Mouse (Mus musculus) stomach, postnatal 0 days (tissue): Measurements from ENCODE around the gene Naa50. TPM values are rescaled to one million over a fixed set of nuclear protein-coding genes. Genes with fewer than 3 reads are reported as not detected.

Experiments
- ATAC-seq: fragments of 200-750 bp; cut with Nextera tagmentation; 2 replicates; pipeline ENCODE4 v1.8.0; 2017; ENCODE audit not compliant: low FRiP score, low TSS enrichment
- DNase-seq: peaks from one replicate; pipeline ENCODE4 v3.0.0-alpha.2; 2016; ENCODE audit warnings: low spot score
- H3K27ac ChIP-seq: fragments of 300-500 bp; sonication (generic); replicated peaks from 2 replicates; pipeline ENCODE4 v1.5.1; 2014; ENCODE audit warnings: mild to moderate bottlenecking, control low read depth
- H3K27me3 ChIP-seq: fragments of 300-500 bp; sonication (generic); 2 replicates; pipeline ENCODE4 v1.6.1; 2014; ENCODE audit warnings: low read length; ENCODE audit not compliant: control insufficient read depth, insufficient read depth
- H3K36me3 ChIP-seq: fragments of 300-500 bp; sonication (generic); 2 replicates; pipeline ENCODE4 v1.6.1; 2014; ENCODE audit warnings: low read length, mixed read lengths; ENCODE audit not compliant: control insufficient read depth, insufficient read depth
- H3K4me1 ChIP-seq: fragments of 300-500 bp; sonication (generic); replicated peaks from 2 replicates; pipeline ENCODE4 v1.6.1; 2014; ENCODE audit warnings: antibody characterized with exemption; ENCODE audit not compliant: control insufficient read depth, insufficient read depth
- H3K4me2 ChIP-seq: fragments of 300-500 bp; sonication (generic); replicated peaks from 2 replicates; pipeline ENCODE4 v1.6.1; 2014; ENCODE audit warnings: low read depth, mild to moderate bottlenecking, control low read depth, moderate library complexity
- H3K4me3 ChIP-seq: fragments of 300-500 bp; sonication (generic); 2 replicates; pipeline ENCODE4 v1.5.1; 2014; ENCODE audit warnings: low read depth, low read length, control low read depth
- H3K9ac ChIP-seq: fragments of 300-500 bp; sonication (generic); 2 replicates; pipeline ENCODE4 v1.6.1; 2014; ENCODE audit warnings: mild to moderate bottlenecking, low read length, control low read depth, mixed read lengths
- H3K9me3 ChIP-seq: fragments of 300-500 bp; sonication (generic); 2 replicates; pipeline ENCODE4 v1.6.1; 2016; ENCODE audit warnings: low read length; ENCODE audit not compliant: control insufficient read depth
- CTCF ChIP-seq: IDR thresholded peaks from 2 replicates; pipeline ENCODE4 v1.5.1; 2016; ENCODE audit warnings: antibody characterized with exemption, low read depth, mild to moderate bottlenecking, moderate library complexity
- EP300 ChIP-seq: optimal IDR thresholded peaks from 2 replicates; pipeline ENCODE3; 2016; ENCODE audit warnings: antibody characterized with exemption
- WGBS: fragments of 180-500 bp; shearing (Covaris S2); extraction: QIAGEN DNeasy Blood & Tissue Kit; methylation state at CpG from one replicate; pipeline ENCODE4 v1.1.7; 2014; 5-methylcytosine and 5-hydroxymethylcytosine counted together
- polyA plus RNA-seq: library from polyadenylated mRNA; unstranded; fragments of >200 nt; fragmentation: Nextera tagmentation; extraction: Ambion mirVana; gene quantifications from 2 replicates; pipeline ENCODE4 v1.2.1, GENCODE M21; 2015

The Naa50 gene
- polyA plus RNA-seq: 45.6 and 54.0 TPM in 2 replicates

DNA sequence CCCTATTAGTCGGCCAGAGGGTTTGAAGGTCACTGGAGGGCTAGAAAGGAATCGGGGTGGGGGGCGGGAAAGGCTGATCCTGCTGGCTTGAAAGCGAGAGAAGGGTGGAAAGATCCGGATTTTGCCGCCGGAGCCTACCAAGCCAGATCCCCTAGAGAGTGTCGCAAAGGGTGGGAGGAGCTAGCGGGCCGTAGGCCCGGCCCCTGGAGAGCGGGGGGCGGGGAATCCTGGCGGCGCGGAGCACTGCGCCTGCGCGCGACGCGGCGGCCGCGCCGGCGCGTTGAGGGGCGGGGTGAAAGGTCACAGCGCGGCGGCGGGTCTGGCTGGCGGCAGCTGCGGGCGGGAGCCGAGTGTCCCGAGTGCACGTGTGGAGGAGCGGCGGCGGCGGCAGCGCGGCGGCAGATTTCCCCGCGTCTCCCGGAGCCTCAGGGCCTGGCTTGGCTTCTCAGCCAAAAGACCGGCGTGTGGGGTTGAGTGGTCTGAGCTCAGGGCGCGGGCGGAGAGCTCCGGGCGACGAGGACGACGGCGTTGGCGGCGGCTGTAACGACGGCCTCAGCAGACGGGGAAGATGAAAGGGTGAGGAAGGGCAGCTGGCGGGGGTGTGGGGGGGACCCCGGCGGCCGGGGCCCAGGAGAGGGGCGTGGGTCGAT, at the start of gene Naa50, which contains the start of gene Atp6v1a:
Gene Naa50, plus strand, starts transcription at position 295 of the 650 bp plus-strand sequence.
Gene Atp6v1a, minus strand, starts transcription at position 170 of the 650 bp plus-strand sequence.
- peak within 1 kb of the TSS; percentile 100 for H3K27ac ChIP-seq
- H3K4me3 ChIP-seq: peak within 1 kb of the TSS; percentile 97
- no peaks in the 10 kb centered on the region for H3K9me3 ChIP-seq
- under 1% methylated on average over 51 of the region's 71 CpGs for WGBS
- peak within 1 kb of the TSS; percentile 97 for H3K9ac ChIP-seq
- no peaks in the 10 kb centered on the region for H3K27me3 ChIP-seq
- TF ChIP-seq CTCF (no peak), EP300 (no peak)
- 0 out of 2 replicates have a peak, but pooled peaks cover 3% of the 10 kb centered on the region for H3K4me1 ChIP-seq
- peak within 1 kb of the TSS; percentile 82 for H3K4me2 ChIP-seq
- ATAC-seq (peak; percentile 91), DNase-seq (peak; percentile 94)
- H3K36me3 ChIP-seq: no peaks in the 10 kb centered on the region

DNA sequence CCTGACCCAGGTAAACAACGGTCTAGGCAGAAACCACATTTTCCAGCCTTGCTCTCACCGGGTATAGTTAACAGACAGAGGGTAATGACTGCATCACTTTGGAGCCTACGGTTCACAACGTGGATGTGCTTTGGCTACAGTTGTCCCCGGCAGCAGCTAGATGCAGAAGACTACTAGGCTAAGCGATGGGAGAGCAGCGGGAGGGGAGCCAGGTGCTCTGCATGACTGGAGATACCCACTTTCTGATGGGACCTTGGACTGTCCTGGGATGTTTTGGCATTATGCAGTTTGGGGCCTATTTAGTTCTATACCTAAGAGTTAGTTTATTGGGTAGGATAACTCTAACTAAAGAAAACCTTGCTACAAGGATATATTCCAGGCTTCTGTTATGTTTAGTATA, 40.3 kb upstream of the Naa50 start:
- DNase-seq: no peak
- no peak for ATAC-seq
- no peak overlapping the region for H3K4me2 ChIP-seq
- no peaks in the 10 kb centered on the region for H3K9me3 ChIP-seq
- no peaks in the 10 kb centered on the region for H3K27me3 ChIP-seq
- no peak overlapping the region for H3K27ac ChIP-seq
- peaks cover 36% of the 10 kb centered on the region for H3K36me3 ChIP-seq
- no peaks in the 10 kb centered on the region for H3K4me1 ChIP-seq
- H3K9ac ChIP-seq: no peak overlapping the region
- WGBS: 94% methylated on average over 7 of the region's 7 CpGs
- no peak overlapping the region for H3K4me3 ChIP-seq
- TF ChIP-seq EP300: no peak
- TF ChIP-seq CTCF: no peak

DNA sequence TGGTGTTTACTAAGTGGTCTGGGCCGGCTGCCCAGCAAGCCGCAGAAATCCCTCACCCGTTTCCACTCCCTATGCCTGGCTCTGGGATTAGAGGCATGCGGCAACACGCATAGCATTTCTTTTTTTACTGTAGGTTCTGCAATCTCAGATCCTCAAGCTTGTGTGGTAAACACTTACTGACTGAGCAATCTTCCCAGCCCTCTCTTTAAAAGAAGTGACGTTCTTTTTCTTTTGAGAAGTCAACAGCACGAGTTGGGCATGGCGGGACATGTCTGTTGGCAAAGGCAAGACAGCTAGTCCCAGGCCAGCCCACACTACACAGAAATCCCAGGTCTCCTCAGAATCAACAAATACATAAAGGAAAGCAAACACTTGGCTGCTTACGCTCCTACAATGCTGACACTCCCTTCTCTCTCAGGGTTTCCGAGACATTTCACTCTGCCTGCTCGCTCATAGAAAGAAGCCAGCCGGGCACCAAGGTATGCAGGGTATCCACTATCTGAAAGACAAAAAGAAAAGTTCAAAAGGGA, 38.4 kb upstream of the Naa50 start:
- no peaks in the 10 kb centered on the region for H3K9me3 ChIP-seq
- H3K27me3 ChIP-seq: no peaks in the 10 kb centered on the region
- 66% methylated on average over 12 of the region's 12 CpGs for WGBS
- no peaks in the 10 kb centered on the region for H3K4me1 ChIP-seq
- H3K27ac ChIP-seq: peak overlapping the region; percentile 45; the same call in 1 of the 2 replicates
- H3K4me3 ChIP-seq: no peak overlapping the region
- TF ChIP-seq CTCF: no peak
- TF ChIP-seq EP300: no peak
- DNase-seq (no peak), ATAC-seq (0 out of 2 replicates have a peak, but pooled peaks have one; percentile 15)
- no peak overlapping the region for H3K4me2 ChIP-seq
- no peak overlapping the region for H3K9ac ChIP-seq
- peaks cover 27% of the 10 kb centered on the region for H3K36me3 ChIP-seq

DNA sequence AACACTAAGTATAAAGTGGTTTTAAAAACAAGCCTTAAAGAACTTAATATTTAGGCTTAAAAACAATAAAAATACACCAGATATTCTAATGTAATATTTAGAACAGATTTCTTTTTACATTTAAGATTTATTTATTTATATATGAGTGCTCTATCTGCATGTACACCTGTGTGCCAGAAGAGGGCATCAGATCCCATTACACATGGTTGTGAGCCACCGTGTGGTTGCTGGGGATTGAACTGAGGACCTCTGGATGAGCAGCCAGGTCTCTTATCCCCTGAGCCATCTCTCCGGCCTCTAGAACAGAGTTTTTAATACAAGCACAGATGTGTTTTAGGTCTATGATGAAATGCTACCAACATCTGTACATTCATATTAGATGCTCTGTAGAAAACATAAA, 36.7 kb upstream of the Naa50 start:
- H3K4me3 ChIP-seq: no peak overlapping the region
- no peaks in the 10 kb centered on the region for H3K9me3 ChIP-seq
- TF ChIP-seq CTCF (peak; percentile 44), EP300 (no peak)
- ATAC-seq (no peak), DNase-seq (no peak)
- no peak overlapping the region for H3K4me2 ChIP-seq
- peaks cover 26% of the 10 kb centered on the region for H3K36me3 ChIP-seq
- no peaks in the 10 kb centered on the region for H3K27me3 ChIP-seq
- 92% methylated on average over 2 of the region's 2 CpGs for WGBS
- H3K4me1 ChIP-seq: no peaks in the 10 kb centered on the region
- H3K9ac ChIP-seq: no peak overlapping the region
- no peak overlapping the region for H3K27ac ChIP-seq

- Histone ChIP-seq H3K27me3 (no peaks in the 10 kb centered on the region), H3K4me3 (no peak overlapping the region), H3K9me3 (no peaks in the 10 kb centered on the region), H3K4me2 (no peak overlapping the region), H3K36me3 (peaks cover 24% of the 10 kb centered on the region), H3K27ac (peak overlapping the region; percentile 40; the same call in 1 of the 2 replicates), H3K9ac (no peak overlapping the region), H3K4me1 (no peaks in the 10 kb centered on the region)
- 79% methylated on average over 18 of the region's 18 CpGs for WGBS
- no peak for DNase-seq
- TF ChIP-seq EP300 (no peak), CTCF (peak; percentile 36; the same call in 1 of the 2 replicates)
- ATAC-seq: no peak
Observed at GRCm38 (mm10) chr16:44103806-44104766, 35.5 kb upstream of the Naa50 start.
